Mouse (Mus musculus): ENCODE data around the gene Thap12.

Thap12 gene

DNA sequence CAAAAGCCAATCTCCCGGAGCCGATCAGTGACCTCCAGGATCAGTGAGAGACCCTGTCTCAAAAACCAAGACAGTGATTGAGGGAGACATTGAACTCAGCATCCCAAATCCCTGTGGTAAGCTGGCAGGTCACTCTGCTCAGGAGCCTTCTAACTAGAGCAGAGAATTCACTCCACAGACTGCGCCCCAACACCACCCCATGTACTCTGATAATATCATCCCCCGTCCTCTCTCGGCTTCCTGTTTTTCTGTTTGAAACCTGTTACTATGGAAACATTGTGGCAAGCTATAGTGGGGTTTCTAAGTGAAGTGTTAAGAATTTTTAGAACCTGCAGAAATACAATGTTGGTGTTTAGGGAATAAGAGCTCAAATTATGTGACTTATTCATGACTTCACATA lies 8.9 kb upstream of the Thap12 start:
- in situ Hi-C loops (cut with MboI; ENCODE audit: unreplicated experiment in 2 of 2) = loop anchor here in 1 of 2 experiments (10.0 kb wide), 1 partner anchor 209 kb away; the partner anchor contains the start of gene Lrrc32

DNA sequence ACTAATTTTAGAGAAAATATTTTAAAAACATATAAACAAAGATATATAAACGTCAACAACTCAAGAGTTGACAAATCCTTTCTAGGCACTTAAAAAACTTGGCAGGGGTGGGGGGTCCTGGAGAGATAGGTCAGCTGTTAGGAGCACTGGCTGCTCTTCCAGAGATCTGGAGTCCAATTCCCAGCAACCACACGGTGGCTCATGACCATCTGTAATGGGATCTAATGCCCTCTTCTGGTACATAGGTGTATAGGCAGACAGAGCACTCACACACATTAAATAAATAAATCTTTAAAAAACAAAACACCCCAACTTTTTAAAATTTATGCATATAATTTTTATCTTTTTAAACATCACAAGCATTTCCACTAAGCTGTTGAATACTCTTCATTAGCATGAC lies 5.4 kb upstream of the Thap12 start:
- in situ Hi-C loops (cut with MboI; ENCODE audit: unreplicated experiment in 2 of 2) = loop anchor here in 1 of 2 experiments (10.0 kb wide), 1 partner anchor 213 kb away; the partner anchor contains the start of gene Lrrc32

DNA sequence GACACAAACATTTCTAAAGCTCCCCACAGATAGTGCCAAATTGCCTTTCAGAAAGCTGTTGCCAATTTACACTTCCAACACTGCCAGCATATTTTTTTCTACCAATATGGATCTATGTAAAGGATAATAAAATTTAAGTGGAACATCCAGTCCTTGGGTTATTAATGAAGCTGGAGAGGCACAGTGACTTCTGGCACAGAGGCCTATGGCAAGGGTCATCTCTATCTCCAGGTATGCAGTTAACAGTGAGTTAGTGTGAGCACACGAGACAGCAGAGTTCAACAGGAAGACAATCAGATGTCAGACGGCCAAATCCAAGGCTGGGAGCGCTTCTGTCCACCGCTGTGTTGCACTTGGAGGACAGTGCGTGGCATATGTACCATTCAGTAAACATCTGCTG lies 4.9 kb upstream of the Thap12 start:
- in situ Hi-C loops (cut with MboI; ENCODE audit: unreplicated experiment in 2 of 2) = loop anchor here in 1 of 2 experiments (10.0 kb wide), 1 partner anchor 213 kb away; the partner anchor contains the start of gene Lrrc32

GRCm38 (mm10) chr7:98698590-98698989 lies 4.3 kb upstream of the Thap12 start:
- in situ Hi-C loops (cut with MboI; ENCODE audit: unreplicated experiment in 2 of 2) = loop anchor here in 1 of 2 experiments (10.0 kb wide), 1 partner anchor 214 kb away; the partner anchor contains the start of gene Lrrc32

DNA sequence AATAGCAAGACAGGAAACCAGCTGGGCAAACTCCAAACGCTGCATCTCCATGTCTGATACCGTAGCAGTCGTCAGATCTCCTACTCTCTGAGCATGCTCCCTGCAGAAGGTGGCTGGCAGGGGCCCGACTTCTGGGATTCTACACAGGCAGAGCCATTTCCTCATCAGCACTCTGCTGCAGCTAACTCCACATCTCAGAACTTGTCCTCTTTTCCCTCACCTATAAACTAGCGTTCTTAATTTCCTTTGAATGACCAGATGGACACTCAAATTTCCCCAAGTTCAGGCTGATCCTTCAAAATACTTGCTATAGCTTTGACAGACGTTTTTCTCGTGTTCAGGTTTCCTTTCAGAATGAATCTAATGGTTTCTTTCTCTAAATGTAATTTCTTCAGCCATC lies 1.1 kb upstream of the Thap12 start:
- in situ Hi-C loops (cut with MboI; ENCODE audit: unreplicated experiment in 2 of 2) = loop anchor here (5.0 kb wide), 2 partner anchors 44 to 214 kb away; partner anchors contain the start of genes Emsy (in 2 of the 2) and Lrrc32 (in 1 of the 2)

- in situ Hi-C loops (cut with MboI; ENCODE audit: unreplicated experiment in 2 of 2) = loop anchor here (5.0 kb wide), 2 partner anchors 46 to 216 kb away; partner anchors contain the start of genes Emsy (in 2 of the 2) and Lrrc32 (in 1 of the 2)
Observed at GRCm38 (mm10) chr7:98703365-98703881, 520 bp downstream of the Thap12 start.

GRCm38 (mm10) chr7:98704276-98704675 lies 1.4 kb downstream of the Thap12 start:
- in situ Hi-C loops (cut with MboI; ENCODE audit: unreplicated experiment in 2 of 2) = loop anchor here (5.0 kb wide), 2 partner anchors 47 to 217 kb away; partner anchors contain the start of genes Emsy (in 2 of the 2) and Lrrc32 (in 1 of the 2)

- in situ Hi-C loops (cut with MboI; ENCODE audit: unreplicated experiment in 2 of 2) = no loop called here
Observed at GRCm38 (mm10) chr7:98713661-98714060, 10.8 kb downstream of the Thap12 start.

DNA sequence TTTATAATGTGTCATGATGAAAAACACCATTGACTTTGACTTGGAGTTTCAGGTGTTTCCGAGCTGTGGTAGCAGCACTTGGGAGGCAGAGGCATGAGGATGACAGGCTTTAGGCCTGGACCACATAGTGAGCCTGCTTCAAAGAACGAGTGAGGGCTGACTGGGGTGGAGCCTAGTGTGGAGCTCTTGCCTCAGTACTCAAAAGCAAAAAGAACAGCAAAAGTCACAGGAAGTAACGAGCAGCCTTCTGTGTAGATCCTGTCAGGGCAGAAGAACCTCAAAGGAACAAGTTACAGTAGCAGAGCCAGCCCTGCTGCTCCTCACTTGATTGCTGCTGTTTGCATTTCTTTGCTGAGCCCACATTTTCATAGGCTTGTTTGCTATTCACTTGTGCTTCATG lies 14.5 kb downstream of the Thap12 start:
- in situ Hi-C loops (cut with MboI; ENCODE audit: unreplicated experiment in 2 of 2) = no loop called here

DNA sequence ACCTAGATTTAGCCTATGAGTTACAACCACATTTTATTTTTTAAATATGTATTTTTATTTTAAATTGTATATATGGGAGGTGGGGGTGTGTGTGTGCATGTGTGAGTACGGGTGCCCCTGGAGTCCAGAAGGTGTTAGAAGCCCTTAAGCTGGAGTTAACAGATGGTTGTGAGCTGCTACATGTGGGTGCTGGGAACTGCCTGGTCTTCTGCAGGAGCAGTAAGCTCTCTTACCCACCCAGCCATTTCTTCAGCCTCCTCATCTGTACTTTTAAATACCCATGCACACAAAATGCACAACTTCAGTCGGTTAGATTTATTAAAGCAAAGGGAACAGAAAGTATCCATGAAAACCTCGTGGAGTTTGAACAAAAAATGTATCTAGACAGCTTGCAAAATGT lies 16.9 kb downstream of the Thap12 start:
- in situ Hi-C loops (cut with MboI; ENCODE audit: unreplicated experiment in 2 of 2) = no loop called here

DNA sequence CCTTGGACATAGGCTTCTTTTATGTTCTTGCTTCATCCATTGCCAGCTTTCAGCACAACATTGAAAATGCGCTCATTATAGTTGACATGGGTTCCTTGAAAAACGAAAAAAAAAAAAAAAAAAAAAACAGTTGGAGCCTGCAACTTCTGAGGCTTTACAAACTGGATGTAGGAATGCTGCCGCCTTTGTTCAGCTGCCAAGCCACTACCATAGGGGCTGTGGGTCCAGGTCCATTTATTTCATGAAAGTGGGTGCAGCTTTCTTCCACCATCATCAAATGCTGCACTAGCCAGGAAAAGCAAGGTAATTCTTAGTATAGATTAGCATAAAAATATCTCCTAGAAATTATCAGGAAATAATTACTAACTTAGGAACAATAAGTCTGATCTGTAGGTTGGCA lies 17.8 kb downstream of the Thap12 start:
- in situ Hi-C loops (cut with MboI; ENCODE audit: unreplicated experiment in 2 of 2) = no loop called here

DNA sequence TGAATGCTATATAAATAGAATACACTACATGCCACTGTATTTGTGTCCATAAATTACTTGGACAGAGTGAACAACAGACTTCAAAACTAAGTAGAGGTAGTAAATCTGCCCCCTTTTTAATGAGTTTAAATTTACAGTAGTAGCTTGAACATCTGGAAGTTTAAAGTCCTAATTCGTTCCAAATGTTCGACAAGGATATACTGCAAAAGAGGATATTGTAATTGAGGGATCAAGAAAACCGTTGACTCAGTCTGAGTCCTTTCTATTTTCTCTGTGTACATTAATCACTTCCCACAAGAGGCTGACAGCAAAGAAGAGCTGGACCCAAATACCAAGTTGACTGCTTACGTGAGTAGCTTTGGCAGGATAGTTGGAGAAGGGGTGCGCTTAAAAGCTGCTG lies 18.3 kb downstream of the Thap12 start:
- in situ Hi-C loops (cut with MboI; ENCODE audit: unreplicated experiment in 2 of 2) = no loop called here

DNA sequence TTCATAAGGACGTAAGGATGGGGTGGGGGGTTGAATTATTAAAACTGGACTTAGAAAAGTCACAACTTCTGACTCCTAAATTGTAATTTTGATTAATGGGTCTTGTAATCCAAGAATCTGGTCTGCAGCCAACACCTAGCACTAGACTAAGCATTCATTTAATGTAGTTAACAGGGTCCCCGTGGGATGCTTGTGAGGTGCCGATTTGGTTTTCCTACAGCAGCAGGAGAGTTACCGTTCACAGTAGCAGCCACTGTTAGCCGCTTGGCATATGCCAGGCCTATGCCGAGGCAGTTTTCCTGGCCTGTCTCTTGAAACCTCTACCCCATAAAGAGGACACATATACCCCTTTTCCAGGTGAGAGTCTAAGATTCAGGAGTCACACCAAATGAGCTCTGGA lies 18.7 kb downstream of the Thap12 start:
- in situ Hi-C loops (cut with MboI; ENCODE audit: unreplicated experiment in 2 of 2) = no loop called here

DNA sequence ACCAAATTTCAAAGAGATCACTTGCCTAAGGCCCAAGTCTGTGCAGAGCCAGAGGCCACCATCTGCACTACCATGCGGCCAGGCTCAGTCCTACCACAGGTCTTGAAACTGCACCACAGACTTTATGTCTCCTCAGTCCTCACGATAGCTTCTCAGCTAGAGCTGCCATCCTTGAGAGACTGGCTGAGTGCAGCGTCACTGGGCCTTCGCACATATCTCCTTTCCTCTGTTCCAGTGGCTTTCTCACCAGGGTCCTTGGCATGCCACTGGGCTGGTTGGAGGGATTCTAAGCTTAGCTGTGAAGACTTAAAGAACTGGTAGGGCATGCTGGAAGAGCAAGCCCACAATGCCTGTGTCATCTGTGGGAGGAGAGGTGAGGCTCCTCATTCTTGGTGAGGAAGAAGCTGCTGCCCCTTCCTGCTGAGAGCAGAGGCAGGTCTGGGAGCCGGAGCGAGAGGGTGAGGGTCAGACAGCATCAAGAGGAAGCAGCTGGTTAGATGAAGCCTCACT lies 22.8 kb downstream of the Thap12 start:
- in situ Hi-C loops (cut with MboI; ENCODE audit: unreplicated experiment in 2 of 2) = no loop called here

GRCm38 (mm10) chr7:98727986-98728385 lies 25.1 kb downstream of the Thap12 start:
- in situ Hi-C loops (cut with MboI; ENCODE audit: unreplicated experiment in 2 of 2) = no loop called here

- in situ Hi-C loops (cut with MboI; ENCODE audit: unreplicated experiment in 2 of 2) = no loop called here
Observed at GRCm38 (mm10) chr7:98728499-98728898, 25.6 kb downstream of the Thap12 start.

DNA sequence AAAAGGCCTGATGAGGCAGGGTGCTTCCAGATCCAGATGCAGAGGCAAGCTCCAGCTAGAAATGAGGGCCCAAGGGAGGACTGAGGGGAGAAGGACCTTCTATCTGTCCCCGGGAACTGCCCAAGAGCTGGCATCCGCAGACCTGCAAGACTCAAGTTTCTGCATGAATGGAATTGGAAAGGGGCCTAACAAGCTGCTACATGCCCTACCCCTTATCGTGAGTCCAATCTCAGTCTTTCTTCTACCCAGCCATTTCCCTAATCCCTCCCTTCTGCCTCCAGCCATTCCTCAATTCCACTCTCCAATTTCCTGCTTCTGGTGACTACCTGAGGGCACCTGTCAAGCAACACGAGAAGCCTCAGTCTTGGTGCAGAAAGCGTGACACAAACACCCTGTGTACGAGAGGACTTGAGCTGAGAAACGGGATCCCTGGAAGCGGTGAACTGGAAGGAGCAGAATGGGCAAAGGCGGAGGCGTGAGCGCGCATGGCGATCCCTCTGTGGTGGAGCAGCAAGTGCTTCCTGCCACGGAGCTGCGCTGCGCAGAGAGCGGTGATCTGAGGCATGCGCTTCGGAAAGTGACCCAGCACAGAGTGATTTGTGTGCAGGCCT lies 26.9 kb downstream of the Thap12 start:
- in situ Hi-C loops (cut with MboI; ENCODE audit: unreplicated experiment in 2 of 2) = no loop called here

GRCm38 (mm10) chr7:98733958-98734357 lies 31.1 kb downstream of the Thap12 start:
- in situ Hi-C loops (cut with MboI; ENCODE audit: unreplicated experiment in 2 of 2) = no loop called here

DNA sequence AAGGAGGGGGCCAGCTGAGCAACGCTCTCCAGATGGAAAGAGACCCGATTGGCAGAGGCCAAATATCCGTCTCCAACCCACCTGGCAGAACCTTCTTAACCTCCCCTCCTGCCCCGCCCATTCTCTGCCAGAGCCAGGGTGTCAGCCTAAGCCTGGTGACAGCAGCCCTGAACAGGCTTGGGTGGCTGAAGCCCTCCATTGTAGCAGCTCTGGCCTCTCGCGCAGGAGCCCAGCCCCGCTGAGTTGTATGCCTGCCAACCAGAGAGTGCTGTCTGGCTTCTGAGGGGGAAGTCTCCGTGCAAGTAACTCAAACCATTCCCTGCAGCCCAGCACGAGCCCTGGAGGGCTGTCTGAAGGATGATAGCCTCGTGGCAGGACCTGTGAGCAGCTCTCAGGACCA lies 32.0 kb downstream of the Thap12 start:
- in situ Hi-C loops (cut with MboI; ENCODE audit: unreplicated experiment in 2 of 2) = loop anchor here in 1 of 2 experiments (5.0 kb wide), 1 partner anchor 258 kb away; no protein-coding TSS in a partner anchor

DNA sequence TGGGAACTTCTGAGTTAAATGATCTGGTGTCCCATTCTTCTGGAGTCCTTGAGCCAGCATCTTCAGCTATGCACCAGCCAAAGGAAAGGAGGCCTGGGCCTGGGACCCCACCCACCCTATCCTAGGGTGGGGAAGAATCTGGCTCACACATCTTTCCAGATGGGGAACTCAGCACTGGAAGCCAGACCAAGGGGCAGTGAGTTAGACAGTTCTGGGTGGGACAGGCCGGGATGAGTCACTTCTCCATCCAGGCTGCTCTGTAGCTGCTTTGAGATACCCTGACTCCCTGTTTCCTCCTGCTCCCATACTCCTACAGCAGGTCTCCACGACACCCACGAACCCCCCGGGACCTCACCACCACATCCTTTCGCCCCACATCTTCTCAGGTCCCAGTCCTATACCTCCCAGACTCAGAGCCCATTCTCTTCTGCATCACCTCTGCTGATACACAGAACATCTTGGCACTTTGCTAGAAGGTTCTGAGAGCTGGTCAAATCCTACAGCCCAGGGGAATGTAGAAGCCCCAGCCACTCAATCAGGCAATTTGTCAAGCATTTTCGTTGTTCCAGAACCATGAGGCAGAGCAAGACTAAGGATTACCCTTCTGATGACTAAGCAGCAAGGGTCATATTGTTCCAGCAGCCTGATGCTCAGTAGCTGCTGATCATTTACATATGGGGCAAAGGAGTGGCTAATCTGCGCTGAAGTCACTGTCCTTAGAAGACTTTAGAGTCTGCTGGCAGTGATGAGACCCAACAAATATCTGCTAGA lies 34.1 kb downstream of the Thap12 start:
- in situ Hi-C loops (cut with MboI; ENCODE audit: unreplicated experiment in 2 of 2) = loop anchor here in 1 of 2 experiments (5.0 kb wide), 1 partner anchor 260 kb away; no protein-coding TSS in a partner anchor

DNA sequence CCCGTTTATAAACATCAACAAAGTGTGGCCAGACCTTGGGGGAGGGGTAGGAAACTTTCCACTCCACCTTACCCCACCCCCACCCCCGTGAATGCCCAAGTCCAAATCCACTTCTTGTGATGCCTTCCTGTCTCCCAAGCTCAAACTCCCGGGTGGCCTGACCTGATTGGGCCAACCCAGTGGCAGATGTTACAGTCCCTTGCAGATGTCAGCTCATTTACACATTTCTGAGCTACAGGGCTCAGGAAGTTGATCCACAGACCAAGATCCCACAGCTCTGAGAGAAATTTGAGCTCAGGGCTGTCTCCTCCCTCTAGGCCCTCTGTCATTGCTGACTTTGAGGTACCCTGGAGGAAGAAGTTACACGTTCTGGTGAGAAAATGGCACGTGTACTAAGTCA lies 37.5 kb downstream of the Thap12 start:
- in situ Hi-C loops (cut with MboI; ENCODE audit: unreplicated experiment in 2 of 2) = loop anchor here (5.0 to 10.0 kb wide), 3 partner anchors 97 to 414 kb away; partner anchors contain the start of gene Wnt11 (in 2 of the 2)

Data from v-Abl transformed pro-B cells (cell line).